Mouse (Mus musculus) MEL (cell line): ENCODE measurements at regions not wholly inside any gene's neighbourhood (a gene's known extent, or its start where the extent isn't known, plus 50 kb on each side); places are given as distances from the start of the nearest gene placed in this dataset.

Experiments used
- BHLHE40 ChIP-seq: IDR thresholded peaks from 2 replicates; pipeline ENCODE4 v1.6.1; 2012; ENCODE audit warnings: low read depth, mild to moderate bottlenecking, inconsistent platforms, low read length, improper control_type of control experiment, borderline replicate concordance
- CHD2 ChIP-seq: IDR thresholded peaks from 2 replicates; pipeline ENCODE4 v1.6.1; 2011; ENCODE audit warnings: low read length, improper control_type of control experiment
- CTCF ChIP-seq, 3 experiments: IDR thresholded peaks in 2 of 3; conservative IDR thresholded peaks in 1 of 3; 2 replicates each; pipeline ENCODE4 v1.5.1; 2011 to 2012; ENCODE audit warnings: low read length in 3 of 3, low read depth in 2 of 3, mild to moderate bottlenecking in 2 of 3, improper control_type of control experiment in 1 of 3, inconsistent platforms in 1 of 3, mixed read lengths in 1 of 3, moderate library complexity in 1 of 3; ENCODE audit not compliant: control insufficient read depth in 1 of 3, insufficient read depth in 1 of 3, poor library complexity in 1 of 3, severe bottlenecking in 1 of 3
- ELF1 ChIP-seq: IDR thresholded peaks from 2 replicates; pipeline ENCODE4 v1.6.1; 2014; ENCODE audit warnings: low read depth, mild to moderate bottlenecking, inconsistent platforms, low read length, improper control_type of control experiment, moderate library complexity
- HCFC1 ChIP-seq: IDR thresholded peaks from 2 replicates; pipeline ENCODE4 v1.6.1; 2012; ENCODE audit warnings: low read depth, mild to moderate bottlenecking, inconsistent platforms, low read length, improper control_type of control experiment, moderate library complexity
- MAFK ChIP-seq: IDR thresholded peaks from 2 replicates; pipeline ENCODE4 v1.6.1; 2011; ENCODE audit warnings: low read depth, mild to moderate bottlenecking, low read length, improper control_type of control experiment, borderline replicate concordance
- POLR2A ChIP-seq, 2 experiments: IDR thresholded peaks; 2 replicates each; pipeline ENCODE4 v1.6.1; 2011 to 2012; ENCODE audit warnings: low read length in 2 of 2, mild to moderate bottlenecking in 2 of 2, control low read depth in 1 of 2, improper control_type of control experiment in 1 of 2, low read depth in 1 of 2, moderate library complexity in 1 of 2; ENCODE audit not compliant: control insufficient read depth in 1 of 2, insufficient read depth in 1 of 2, poor library complexity in 1 of 2
- RCOR1 ChIP-seq: IDR thresholded peaks from 2 replicates; pipeline ENCODE4 v1.6.1; 2012; ENCODE audit warnings: low read depth, mild to moderate bottlenecking, inconsistent platforms, low read length, improper control_type of control experiment
- USF2 ChIP-seq, 2 experiments: IDR thresholded peaks; 2 replicates each; pipeline ENCODE4 v1.6.1; 2011 to 2012; ENCODE audit warnings: improper control_type of control experiment in 2 of 2, low read length in 2 of 2, borderline replicate concordance in 1 of 2, inconsistent platforms in 1 of 2, low read depth in 1 of 2, mild to moderate bottlenecking in 1 of 2; ENCODE audit not compliant: insufficient read depth in 1 of 2
- ZKSCAN1 ChIP-seq: IDR thresholded peaks from 2 replicates; pipeline ENCODE4 v1.6.1; 2012; ENCODE audit warnings: low read depth, mild to moderate bottlenecking, inconsistent platforms, low read length, improper control_type of control experiment, moderate library complexity

GRCm38 (mm10) chr11:86412772-86413390, 55.5 kb upstream of the Med13 start:
- no peak for TF ChIP-seq HCFC1
- TF ChIP-seq RCOR1: no peak
- no peak for TF ChIP-seq POLR2A (IDR thresholded peaks at IDR 0.05; ENCODE audit: control insufficient read depth in 1 of 2, insufficient read depth in 1 of 2, low read depth in 1 of 2, low read length in 2 of 2, poor library complexity in 1 of 2)
- TF ChIP-seq ELF1: no peak
- no peak for TF ChIP-seq CHD2
- TF ChIP-seq CTCF (IDR thresholded peaks at IDR 0.05 in 2 of 3, conservative IDR thresholded peaks at IDR 0.05 in 1 of 3; ENCODE audit: control insufficient read depth in 1 of 3, insufficient read depth in 1 of 3, low read depth in 2 of 3, low read length in 3 of 3, poor library complexity in 1 of 3, severe bottlenecking in 1 of 3): no peak
- TF ChIP-seq BHLHE40: 0 out of 2 replicates have a peak, but pooled peaks have one; percentile 4
- no peak for TF ChIP-seq USF2 (IDR thresholded peaks at IDR 0.05; ENCODE audit: borderline replicate concordance in 1 of 2, insufficient read depth in 1 of 2, low read depth in 1 of 2, low read length in 2 of 2)
- TF ChIP-seq ZKSCAN1: no peak
- no peak for TF ChIP-seq MAFK
